Mouse (Mus musculus) right cerebral cortex, postnatal 10 days (tissue): ENCODE measurements around the gene Irf4.

Source experiments
- DNase-seq, 2 experiments: peaks; one replicate each; pipeline ENCODE4 v3.0.0; 2021; ENCODE audit warnings: low spot score in 2 of 2

Gene Irf4

GRCm38 (mm10) chr13:30738310-30738840, 10.7 kb upstream of the Irf4 start:
- DNase-seq: no peak

- no peak for DNase-seq
Measured at GRCm38 (mm10) chr13:30741172-30741571, 7.9 kb upstream of the Irf4 start.

- no peak for DNase-seq
Measured at GRCm38 (mm10) chr13:30742411-30742970, 6.5 kb upstream of the Irf4 start.

- DNase-seq: no peak
Measured at GRCm38 (mm10) chr13:30745121-30745520, 3.9 kb upstream of the Irf4 start.

- DNase-seq: no peak
Measured at GRCm38 (mm10) chr13:30747068-30747467, 2.0 kb upstream of the Irf4 start.

- no peak for DNase-seq
Measured at GRCm38 (mm10) chr13:30747504-30747903, 1.5 kb upstream of the Irf4 start.

- DNase-seq: no peak
Measured at GRCm38 (mm10) chr13:30748321-30748720, 705 bp upstream of the Irf4 start.

- no peak for DNase-seq
Measured at GRCm38 (mm10) chr13:30749557-30750141, 623 bp downstream of the Irf4 start.

- DNase-seq: no peak
Measured at GRCm38 (mm10) chr13:30750461-30751303, 1.7 kb downstream of the Irf4 start.

- DNase-seq: no peak
Measured at GRCm38 (mm10) chr13:30751304-30751580, 2.2 kb downstream of the Irf4 start.

- no peak for DNase-seq
Measured at GRCm38 (mm10) chr13:30752581-30753187, 3.7 kb downstream of the Irf4 start.

GRCm38 (mm10) chr13:30753441-30753840, 4.4 kb downstream of the Irf4 start:
- DNase-seq: no peak

- DNase-seq: no peak
Measured at GRCm38 (mm10) chr13:30754066-30754465, 5.0 kb downstream of the Irf4 start.

- DNase-seq: no peak
Measured at GRCm38 (mm10) chr13:30754825-30755476, 5.9 kb downstream of the Irf4 start.

- DNase-seq: no peak
Measured at GRCm38 (mm10) chr13:30755577-30755976, 6.6 kb downstream of the Irf4 start.

GRCm38 (mm10) chr13:30755998-30756639, 7.1 kb downstream of the Irf4 start:
- no peak for DNase-seq

- DNase-seq: peak in 1 of 2 experiments; percentile 15
Measured at GRCm38 (mm10) chr13:30757264-30757900, 8.4 kb downstream of the Irf4 start.

GRCm38 (mm10) chr13:30758789-30759381, 9.9 kb downstream of the Irf4 start:
- peak in 1 of 2 experiments; percentile 2 for DNase-seq

- peak in 1 of 2 experiments; percentile 9 for DNase-seq
Measured at GRCm38 (mm10) chr13:30760374-30761090, 11.5 kb downstream of the Irf4 start.

GRCm38 (mm10) chr13:30761151-30761631, 12.2 kb downstream of the Irf4 start:
- DNase-seq: peak in 1 of 2 experiments; percentile 9
